Mouse (Mus musculus): Measurements from ENCODE around the gene Tm2d1.
"Not testable (repeated sequence)": the region's sequence is repeated elsewhere in the genome, so short reads cannot be mapped to it uniquely, and the experiment has no call there.

Tm2d1 gene

DNA sequence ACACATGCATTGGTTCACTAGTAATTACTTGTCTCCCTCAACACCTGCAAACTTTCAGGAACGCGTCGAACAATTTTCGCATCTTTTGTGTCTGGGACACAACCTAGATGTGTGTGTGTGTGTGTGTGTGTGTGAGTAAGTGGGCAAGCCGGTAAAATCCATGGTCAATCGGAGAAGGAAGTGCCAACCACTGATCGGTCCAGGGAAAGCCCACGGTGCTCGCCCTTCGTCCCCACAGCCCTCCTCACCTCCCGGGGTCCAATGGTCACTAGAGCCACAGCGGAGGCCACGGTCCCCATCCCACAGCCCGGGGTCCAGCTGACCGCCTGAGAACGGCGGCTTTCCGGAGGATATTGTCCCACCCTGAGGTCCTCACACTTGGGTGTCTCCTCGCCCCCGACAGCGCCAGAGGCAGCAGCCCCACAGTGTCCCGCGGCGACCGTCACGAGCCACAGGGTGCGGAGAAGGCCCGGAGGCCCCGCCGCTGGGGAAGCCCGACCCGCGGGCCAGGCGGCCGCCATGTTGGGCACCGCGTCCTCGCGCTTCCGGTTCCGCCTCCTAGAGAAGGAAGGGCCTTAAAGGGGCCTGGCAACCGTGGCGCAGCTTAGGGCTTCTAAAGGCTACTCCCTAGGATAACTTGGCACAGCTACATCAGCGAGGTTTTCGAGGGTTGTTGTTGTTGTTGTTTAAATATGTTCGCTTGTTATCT lies at the start of gene Tm2d1:
Tm2d1 (minus strand) TSS at position 591 of the 709 bp plus-strand sequence.
- peak; percentile 48 for DNase-seq (ENCODE audit: low read depth)

DNA sequence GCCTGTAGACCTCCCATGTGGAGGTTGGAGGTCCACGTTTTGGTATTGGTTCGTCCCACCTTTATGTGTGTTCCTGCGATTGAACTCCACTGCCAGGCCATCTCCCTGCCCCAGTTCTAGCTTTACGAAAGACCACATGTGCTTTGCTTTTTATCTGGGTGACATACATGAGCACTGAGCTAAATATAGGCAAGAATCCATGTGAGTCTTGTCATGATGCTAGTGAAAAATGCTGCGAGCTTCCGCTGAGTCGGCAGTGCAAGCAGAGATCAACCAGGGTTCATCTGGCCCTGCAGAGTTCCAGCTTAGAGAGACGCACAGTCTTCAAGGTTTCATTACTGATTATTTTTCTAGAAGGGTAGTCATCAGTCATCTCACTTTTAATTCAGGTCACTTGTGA lies 45.3 kb upstream of the Tm2d1 start:
- no peak for DNase-seq (ENCODE audit: low read depth)

DNA sequence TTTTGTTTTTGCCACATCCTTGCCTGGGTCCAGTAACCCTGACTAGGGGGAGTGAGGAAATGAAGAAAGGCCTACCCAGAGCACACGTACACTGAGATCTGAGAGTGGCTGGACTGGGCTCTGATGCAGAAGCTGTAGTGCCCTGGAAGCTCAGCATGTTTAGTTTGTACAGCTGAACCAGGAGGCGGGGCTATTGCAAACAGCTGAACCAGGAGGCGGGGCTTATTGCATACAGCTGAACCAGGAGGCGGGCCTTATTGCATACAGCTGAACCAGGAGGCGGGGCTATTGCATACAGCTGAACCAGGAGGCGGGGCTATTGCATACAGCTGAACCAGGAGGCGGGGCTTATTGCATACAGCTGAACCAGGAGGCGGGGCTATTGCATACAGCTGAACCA lies 32.0 kb upstream of the Tm2d1 start:
- DNase-seq (ENCODE audit: low read depth): not testable (repeated sequence)

DNA sequence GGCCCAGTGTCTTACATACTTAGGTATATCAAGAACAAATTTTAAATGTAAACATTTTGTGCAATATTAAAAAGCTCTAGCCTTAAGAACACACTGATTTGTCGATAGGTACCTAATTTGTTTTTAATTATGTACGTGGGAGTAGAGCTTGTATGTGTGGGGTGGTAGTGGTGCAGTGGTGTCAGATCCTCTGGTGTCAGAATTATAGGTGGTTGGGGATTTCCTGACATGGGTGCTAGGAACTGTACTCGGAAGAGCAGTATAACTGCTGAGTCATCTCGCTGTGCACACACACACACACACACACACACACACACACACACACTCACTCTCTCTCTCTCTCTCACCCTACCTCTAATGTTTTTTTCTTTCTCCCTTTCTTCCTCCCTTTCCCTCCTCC lies 25.3 kb upstream of the Tm2d1 start:
- no peak for DNase-seq (ENCODE audit: low read depth)

DNA sequence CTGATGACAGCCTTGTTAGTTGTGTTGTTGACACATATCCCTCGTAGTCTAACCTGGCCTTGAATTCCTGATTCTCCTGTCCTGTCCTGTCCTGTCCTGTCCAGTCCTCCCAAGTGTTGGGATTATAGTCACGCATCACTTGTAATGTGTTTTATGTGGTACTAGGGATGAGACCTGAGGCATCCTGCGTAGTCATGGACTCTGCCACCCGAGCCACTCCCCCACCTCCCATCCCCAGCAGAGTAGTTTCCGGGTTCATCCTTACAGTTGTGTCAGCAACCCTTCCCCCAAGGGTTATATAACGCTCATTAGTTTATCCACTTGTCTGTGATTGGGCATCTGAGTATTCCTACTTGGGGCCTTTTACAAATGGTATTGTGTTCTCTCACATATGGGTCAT lies 21.3 kb upstream of the Tm2d1 start:
- no peak for DNase-seq (ENCODE audit: low read depth)

DNA sequence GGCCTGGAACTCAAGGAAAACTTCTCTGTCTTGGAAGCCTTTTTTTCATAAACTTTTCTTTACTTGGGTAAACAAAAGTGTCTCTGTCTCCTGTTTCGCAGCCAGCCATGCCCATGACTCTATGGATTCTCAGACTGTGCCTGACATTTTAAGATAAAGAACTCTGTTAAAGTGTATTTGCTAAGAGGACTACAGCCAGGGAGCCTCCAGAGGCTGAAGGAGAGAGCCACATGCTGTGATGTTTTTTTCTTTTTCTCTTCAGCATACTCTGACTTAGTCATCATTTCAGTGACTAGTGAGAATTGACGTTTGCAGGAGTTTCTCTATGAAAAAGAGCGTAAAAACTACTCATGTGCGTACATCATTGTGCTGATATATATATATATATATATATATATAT lies 20.4 kb upstream of the Tm2d1 start:
- no peak for DNase-seq (ENCODE audit: low read depth)

DNA sequence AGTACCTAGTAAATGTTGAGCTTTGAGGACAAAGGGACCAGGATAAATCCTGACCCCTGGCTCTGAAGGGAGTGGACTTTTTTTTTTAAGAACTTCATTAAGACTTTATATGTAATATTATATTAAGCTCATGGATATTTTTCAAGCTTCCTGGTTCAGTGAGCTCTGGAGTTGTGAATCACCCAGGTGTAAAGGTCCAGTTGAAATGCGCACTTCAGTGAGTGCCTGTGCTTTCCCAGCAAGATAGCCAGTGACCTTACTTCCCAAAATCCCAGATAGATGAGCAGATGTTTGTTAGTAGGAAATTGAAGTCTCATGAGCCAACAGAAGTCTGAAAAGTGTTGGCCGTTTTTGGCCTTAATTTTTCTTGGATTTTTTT lies 18.5 kb upstream of the Tm2d1 start:
- no peak for DNase-seq (ENCODE audit: low read depth)

DNA sequence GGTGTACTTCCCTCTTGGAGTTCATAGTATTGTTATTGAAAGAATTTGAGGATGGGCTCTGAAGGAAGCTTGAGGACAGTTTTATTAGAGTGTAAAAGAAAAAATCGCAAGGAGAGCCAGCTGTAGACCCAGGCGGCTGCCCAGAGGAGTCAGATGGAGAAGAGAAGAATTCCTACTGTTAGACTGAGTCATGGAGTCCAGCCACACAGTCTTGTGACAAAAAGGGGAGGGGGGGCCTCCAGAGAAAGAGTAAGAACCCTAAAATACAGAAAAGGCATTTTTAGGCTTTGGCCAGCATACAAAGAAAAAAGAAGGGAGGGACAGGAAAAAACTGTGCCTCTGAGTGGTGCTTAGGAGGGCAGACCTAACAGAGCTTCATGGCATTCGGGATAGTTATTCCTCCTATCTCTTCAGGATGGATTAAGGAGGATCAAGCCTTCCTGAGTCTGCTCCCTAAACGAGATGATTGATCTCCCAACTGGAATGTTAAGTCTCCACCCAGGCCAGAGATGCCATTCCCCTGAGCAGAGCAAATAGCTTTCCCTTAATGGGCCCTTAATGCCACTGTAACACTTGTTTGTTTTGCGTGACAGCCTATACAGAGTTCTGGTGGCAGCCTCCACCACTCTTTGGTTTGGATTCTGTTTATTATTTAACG lies 17.9 kb upstream of the Tm2d1 start:
- no peak for DNase-seq (ENCODE audit: low read depth)

DNA sequence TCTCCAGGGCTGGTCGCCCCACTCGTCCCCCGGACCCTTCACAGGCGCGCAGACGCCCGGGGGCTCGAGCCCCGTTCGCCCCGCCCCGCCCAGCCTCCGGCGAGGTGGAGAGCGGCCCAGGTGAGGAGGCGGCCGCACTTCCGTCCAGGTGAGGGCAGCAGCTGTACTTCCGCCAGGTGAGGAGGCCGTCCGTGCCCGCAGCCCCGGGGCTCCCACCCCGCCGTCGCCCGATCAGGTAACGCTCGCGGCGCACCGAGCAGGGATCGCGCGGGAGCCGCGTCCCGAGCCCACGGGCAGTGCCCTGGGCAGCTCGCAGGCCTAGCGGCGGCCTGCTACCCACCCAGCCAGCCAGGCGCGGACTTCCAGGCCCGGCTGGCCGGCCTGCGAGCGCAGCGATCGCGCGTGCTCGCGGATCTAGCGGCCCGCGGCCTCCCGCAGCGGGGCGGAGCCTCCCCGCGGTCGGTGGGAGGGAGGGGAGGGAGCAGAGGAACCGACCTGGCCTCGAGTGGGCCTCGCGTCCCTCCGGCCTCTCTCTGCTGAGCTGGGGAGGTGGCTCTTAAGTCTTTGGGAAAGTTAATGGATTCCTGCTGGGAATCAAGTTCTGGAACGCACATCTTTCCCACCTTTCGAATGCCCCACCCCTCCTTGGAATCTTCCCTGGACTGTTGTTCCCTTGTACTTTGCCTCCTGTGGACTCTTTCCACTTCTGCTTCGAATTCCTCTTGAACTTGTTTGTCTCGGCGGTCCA lies 12.8 kb upstream of the Tm2d1 start, which contains the start of gene Patj:
Patj (plus strand) TSS at position 96 of the 748 bp plus-strand sequence.
- DNase-seq (ENCODE audit: low read depth): no peak

DNA sequence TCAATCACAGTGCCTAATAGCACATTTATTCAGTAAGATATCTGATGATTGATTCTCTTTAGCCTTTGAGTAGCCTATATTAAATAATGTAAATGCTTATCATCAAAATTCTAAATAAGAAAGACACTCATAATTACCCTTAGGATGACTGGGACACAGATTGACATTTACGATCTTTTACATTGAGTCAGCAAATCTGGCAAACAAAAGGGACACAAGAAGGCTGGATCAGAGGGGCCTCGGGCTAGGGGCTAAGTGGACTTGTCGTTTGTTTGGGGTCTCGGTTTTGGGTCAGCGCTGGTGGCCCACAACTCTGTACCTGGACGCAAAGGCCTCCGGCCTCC lies 12.2 kb upstream of the Tm2d1 start:
- DNase-seq (ENCODE audit: low read depth): no peak

DNA sequence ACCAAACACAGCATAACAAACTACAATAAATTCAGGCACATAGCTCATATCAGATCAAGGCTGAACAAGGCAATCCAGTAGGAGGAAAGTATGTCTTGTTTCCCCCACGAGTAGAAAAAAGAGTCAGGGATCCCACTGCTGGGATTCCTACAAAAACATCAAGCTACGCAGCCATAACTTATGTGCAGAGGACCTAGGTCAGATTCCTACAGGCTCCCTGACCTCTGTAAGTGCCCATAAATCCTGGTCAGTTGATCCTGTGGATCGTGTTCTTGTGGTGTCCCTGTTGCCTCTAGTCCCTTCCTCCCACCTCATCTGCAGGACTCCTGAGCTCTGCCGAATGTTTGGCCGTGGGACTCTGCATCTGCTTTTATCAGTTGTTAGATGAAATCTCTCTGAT lies 1.9 kb upstream of the Tm2d1 start:
- no peak for DNase-seq (ENCODE audit: low read depth)

DNA sequence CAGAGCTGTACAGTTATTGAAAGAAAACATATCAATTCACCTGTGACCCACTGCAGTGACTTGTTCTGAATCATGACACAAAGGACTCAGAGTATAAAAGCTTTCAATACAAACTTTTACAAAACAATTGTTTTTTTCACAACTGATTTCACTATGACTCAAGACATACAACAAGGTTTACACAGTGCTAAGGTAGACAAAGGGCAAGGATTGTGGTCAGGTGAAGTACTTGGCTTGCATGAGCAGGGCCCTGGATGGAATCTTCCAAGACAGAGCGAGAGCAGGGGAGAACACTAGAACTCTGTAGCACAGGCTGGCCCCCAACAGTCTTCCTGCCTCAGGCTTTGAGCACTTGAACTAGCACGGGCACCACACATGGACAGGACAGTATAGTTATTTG lies 6.2 kb downstream of the Tm2d1 start:
- no peak for DNase-seq (ENCODE audit: low read depth)

DNA sequence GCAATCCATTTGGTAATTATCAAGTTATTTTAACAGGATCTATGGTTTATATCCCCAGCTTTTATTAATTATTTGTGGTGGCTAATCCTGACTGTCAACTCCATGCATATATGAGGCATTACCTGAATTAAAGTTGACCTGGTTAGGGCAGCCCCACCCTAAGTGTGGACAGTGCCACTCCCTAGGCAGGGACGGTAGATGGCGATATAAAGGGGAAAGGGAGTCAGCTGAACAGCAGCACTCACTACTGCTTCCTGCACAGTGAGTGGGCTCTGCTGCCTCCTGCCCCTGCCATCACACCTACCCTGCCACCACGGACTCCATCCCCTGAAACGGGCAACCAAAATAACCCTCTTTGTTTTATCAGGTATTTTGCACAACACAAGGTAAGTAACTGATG lies 7.7 kb downstream of the Tm2d1 start:
- DNase-seq (ENCODE audit: low read depth): no peak

DNA sequence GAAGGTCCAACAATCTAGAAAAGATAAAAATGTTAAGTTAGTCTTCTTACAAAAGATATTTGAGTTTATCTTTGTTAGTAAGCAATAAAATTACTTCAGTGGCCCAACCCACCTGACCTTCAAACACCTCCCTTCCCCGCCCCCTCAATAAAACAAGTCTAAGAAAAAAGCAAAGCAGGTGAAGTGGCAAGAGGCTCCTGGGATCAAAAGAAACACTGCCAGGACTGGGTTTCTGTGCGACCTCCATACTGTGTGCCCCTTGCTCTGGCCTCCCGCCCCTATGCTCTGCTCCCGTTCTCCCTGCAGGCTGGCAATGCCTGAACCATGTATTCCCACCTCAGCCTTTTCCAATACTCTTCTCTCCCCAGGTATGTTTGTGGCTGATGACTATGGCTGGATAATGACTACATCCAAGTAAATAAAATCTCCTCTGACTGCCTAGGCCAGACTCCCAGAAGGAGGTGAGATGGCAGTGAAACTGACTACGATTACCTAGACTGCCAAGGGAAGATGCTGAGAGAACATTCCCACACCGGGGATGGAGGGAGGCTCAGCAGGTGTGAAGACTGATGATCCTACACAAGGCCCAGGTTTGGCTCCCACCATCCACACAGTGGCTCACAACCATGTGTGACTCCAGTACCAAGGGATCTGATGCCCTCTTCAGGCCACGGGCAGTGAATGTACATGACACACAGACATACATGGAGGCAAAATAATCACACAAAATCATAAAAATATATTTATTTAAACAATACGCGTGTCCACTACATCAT lies 24.9 kb downstream of the Tm2d1 start:
- DNase-seq (ENCODE audit: low read depth): no peak

DNA sequence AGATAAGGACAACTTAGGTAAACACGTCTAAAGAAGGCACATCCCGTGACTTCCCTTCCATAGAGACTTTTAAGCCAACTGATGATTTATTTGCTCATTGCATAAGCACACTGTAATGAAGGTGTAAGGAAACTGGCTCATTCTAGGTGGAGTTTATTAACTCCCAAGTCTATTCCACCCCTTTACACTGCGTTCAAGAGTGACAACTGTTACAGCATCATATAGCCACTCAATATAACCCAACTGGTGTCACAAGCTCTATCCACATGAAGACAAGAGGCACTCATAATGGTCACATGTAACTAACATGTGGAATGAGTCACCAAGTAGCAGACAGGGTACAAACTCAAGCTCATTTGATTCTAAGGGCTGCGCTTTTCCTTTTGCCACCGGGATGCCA lies 34.5 kb downstream of the Tm2d1 start:
- no peak for DNase-seq (ENCODE audit: low read depth)

DNA sequence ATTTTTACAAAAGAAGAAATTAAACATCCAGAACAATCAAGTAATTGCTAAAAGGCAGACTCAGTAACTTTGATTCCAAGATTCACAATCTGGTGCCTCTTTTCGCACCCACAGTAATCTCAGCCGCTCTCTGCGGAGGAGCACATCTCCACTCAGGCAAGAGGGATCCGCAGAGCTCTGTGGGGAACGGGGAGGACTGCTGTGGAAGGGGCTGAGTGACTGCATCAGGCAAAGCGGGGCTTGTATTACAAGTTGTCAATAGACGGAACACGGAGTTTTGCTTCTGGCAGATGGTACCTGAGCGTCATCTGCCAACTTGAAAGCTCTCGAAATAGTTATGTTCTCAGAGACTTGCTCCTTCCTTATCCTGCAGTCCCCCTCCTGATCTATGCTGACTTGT lies 37.3 kb downstream of the Tm2d1 start:
- no peak for DNase-seq (ENCODE audit: low read depth)

DNA sequence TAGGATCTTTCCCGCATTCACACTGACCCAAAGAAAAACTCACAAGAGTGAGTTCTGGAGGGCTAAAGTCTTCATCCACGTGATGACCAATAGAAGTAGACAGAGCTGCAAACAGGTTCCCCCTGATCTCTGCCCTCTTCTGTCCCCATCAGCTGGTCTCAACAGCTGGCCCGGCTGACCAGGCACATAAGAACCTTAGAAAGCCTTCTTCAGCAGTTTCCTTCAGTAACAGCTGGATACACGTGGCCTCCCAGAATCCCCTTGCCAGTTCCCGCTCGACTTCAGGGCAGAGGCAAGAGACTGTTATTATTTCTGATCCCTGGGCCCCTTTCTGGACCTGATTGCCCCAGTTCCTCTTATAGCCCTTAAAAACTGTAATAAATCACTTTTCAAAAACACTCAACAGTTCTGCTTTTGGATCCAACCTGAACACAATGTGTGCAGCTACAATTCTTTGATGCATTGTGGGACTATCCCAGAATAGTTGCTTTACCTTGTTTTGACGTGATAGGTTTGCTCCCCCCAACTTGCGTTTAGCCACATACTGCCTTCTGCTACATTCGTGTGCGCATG lies 43.0 kb downstream of the Tm2d1 start:
- no peak for DNase-seq (ENCODE audit: low read depth)

DNA sequence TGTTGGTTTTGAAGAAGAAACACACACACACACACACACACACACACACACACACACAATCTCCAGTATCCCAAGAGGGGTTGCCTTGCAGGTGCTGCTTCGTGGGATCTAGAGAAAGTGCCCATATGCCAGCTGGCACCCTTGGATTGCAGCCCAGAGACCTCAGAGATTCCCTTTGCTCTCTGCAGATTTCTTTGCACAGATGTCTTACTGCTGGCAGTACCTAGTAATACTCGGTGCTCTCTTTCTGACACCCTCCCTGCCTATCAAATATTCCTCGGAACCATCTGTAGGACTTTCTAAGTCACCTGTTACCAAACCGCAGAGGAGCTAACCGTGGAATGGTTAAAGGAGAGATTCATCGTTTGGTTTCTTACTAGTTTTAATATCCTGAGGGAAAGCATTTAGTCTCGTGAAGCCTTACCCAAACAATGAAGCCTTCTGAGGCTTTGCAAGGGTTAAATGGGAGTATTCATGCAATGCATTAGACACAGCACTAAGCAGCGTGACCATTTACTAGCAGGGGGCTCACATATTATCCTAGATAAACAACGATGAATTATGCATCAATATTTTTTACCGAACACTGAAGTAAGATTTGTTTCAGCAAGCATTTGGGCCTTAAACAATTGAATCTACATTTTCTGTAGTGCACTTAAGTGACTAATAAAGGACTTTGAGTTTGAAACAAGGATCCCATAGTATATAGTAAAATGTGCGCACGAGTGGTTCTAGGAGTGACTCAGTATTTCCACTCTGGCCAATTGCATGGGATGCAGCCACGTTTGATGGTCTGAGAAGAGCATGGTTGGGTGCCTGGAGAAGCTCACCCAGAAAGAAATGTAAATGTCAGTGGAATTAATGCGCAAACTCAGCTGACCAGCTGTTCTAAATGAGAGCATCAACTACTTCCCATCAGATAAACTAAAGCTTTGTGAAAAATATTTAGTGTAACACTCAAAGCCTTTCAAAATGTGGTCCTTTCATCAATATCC lies 44.2 kb downstream of the Tm2d1 start:
- no peak for DNase-seq (ENCODE audit: low read depth)

DNA sequence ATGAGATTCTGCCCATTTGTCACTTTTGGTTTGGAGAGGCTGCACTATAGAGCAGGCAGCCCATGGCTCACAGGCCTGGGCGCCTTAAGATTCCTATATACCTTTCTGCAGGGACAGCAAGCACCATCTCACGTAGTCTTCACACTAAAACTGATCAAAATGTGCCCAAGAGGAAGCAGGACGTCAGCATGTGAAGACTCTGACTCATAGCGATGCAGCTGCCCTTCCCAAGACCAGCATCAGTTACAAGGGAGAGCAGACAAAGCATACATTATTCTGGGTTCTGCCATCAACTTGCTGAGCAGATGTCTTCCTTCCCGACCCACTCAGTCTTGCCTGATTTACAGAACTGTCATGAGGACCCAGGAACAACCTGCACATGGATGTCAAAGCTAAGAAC lies 45.9 kb downstream of the Tm2d1 start:
- DNase-seq (ENCODE audit: low read depth): no peak

DNA sequence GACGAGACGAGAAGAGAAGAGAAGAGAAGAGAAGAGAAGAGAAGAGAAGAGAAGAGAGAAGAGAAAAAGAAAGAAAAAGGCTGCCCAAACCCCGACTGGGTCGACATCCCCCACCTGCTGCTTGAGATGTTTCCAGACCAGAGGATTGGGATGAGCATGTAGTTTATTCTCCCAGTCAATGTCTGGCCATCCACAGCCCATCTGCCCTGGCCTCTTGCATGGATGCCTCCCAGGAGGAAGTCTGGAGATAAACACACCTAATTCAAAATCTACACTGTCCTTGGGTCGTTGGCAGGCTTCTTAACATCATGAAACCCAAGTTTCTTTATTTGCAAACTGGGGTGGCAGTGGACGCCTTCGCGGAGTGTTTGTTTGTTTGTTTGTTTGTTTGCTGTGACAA lies 47.4 kb downstream of the Tm2d1 start:
- DNase-seq (ENCODE audit: low read depth): no peak

DNA sequence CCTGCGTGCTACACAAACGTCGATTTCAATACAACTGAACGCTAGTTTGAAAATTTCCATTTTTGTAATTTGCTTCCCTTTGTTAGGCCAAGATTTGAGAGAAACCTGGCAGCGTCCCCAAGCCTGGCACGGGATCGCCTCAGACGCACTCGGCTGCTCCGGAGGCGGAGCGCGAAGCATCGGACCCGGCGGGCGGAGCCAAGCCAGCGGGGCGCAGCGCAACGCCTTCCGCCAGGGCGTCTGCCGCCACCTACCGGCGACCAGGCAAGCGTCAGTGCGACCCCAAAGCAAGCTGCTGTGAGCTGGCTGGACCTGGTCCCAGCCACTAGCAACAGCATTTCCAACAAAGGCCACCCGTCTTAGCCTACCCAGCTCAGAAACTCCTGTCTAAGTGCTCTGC lies 60.9 kb downstream of the Tm2d1 start:
- peak; percentile 56 for DNase-seq (ENCODE audit: low read depth)

Measured in c-Kit-positive CD71-negative TER-119-negative erythroid progenitor cells, embryonic 14.5 days (primary cell).